Mouse (Mus musculus) c-Kit-positive CD71-negative TER-119-negative erythroid progenitor cells, embryonic 14.5 days (primary cell): Measurements from ENCODE around the gene Dlgap4.

Experiments used
- DNase-seq: peaks from one replicate; pipeline ENCODE4 v3.0.0-alpha.2; 2013; ENCODE audit warnings: low read depth

The Dlgap4 gene

DNA sequence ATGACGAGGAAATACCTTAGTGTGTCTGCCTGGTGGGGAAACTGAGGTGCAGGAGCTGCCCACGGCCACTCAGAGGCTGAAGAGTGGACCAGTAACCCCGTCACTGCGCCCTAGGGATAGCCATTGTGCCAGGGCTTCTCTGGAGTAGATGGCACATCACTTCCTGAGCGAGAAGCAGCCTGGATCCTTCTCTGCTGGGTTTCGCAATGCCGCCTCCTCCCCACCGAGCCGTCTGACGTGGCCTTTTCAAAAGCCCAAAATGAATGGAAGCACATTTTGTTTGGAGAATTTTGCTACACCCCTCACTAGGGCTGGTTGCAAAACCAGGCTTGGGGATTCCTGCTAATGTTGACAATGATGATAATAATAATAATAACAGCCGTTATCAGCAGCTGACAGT is 4.0 kb downstream of the Dlgap4 start:
- DNase-seq = no peak

DNA sequence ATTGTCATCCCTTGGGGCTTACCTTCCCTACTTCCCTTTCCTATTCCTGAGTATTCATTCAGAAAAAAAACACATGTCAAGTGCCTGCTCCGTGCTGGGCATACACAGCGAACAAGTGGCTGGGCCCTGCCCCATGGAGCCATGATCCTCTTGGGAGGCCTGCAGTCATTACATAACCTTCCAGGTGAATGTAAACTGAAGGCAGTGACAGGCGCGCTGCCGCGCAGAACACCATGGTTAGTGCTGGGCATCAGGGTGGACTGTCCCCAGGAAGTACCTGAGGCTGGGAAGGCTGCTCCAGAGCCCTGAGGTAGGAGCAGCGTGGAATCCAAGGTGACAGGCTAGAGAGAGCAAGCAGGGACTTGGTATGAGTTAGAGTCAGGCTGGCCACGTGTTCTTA is 7.4 kb downstream of the Dlgap4 start:
- DNase-seq = no peak

DNA sequence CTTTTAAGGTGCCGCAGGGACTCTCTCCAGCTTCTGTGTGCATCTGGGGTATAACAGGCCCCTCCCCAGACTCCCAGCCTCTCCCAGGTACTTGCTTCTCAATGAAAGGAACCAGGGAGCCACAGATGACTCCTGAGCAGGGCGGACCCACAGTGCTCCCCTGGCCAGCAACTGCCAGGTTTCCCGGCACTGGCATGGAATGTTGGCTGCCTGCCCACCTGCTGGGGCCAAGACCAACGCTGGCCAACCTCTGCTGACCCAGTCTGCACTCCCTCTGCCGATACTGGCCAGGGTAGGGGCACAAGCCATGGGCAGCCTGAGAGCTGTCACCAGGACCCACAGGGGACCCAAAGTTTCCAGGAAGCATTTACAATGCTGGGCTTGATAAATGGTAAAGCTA is 7.9 kb downstream of the Dlgap4 start:
- DNase-seq = no peak

DNA sequence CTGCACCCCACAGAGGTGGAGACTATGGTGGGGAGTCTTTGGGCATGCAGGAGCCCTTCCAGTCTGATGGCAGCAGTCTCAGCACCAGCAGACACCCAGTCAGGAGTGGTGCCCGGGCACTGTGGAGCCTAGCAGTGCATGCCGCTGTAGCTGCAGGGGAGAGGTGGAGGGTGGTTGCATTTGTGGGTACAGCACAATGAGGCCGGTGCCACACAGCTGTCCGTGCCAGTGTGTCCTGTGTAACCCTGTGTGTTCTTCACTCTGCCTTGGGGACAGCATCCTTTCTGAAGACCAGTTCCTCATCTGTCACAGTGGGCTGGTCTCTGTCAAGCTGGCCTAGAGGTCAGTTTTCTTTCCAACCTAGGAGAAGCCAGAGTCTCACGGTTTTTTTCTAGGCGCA is 8.7 kb downstream of the Dlgap4 start:
- no peak for DNase-seq

DNA sequence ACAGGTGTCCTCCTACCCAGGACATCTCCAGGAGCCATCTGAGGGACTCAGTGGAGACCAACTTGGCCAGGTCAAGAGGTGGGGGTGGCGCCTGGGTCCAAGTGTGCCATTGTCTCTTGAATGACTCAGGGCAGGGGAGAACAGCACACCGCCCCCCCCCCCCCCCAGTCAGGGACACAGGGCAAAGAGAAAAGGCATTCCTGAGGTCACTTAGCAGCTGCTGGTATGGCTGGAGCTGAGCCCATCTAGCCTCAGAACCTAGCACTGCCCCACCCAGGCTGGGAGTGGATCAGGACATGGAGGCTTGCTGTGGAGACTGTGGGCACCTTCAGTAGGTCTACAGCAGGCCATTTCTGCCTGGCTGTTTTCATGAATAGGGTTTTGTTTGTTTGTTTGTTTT is 9.7 kb downstream of the Dlgap4 start:
- no peak for DNase-seq

DNA sequence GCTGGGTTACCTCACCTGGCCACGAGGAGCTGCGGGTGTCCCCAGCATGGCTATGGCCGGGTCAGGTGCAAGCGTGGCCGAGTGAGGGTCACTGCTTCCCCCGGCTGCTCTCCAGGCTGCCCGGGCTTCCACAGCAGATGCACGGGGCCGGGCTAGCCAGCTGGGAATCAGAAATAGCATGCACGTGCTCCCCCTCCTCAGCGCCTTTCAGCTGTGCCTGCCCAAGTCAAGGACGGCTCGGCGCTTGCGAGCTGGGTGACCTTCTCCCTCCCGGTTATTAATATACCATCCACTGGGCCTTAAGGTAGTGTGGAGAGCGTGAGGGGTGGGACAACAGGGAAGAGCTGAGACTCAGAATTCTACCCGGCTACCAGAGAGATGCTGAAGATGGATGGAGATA is 11.8 kb downstream of the Dlgap4 start:
- DNase-seq = no peak

DNA sequence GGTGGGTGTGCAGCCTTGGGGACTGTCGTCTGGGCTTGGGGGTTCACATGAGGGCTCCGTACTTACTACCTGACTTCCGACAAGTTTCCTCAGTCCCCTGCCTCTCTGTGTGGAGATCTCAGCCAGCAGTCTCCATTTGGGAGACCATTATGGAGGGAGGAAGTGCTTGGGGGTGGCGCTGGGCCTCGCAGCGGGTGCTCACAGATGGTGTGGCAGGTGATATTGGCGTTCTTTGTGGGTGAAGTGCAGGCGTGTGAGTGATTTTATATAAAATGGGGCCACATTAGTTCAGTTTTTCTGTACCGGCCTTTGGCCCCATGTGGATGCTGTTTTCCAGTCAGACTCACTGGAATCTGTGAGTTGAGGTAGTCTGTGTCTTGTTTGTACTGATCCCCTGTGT is 12.6 kb downstream of the Dlgap4 start:
- no peak for DNase-seq

DNA sequence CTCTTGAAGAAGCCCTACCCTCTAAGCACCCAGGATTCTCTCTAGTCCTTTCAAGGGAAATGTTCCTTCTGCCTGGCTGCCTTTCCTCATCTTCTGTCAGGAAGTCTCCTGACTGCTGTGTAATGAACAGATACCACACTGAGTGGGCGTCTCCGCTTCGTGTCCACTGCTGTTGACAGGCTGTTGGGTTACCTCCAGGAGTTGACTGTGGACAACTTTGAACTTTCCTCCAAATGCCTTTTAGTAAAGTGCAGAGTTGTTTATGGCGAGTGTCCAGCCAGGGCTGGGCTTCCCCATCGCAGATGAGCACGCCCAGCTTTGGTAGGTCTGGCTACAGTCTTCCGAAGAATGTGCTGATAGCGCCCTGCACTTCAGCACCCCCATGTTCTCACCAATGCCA is 13.0 kb downstream of the Dlgap4 start:
- DNase-seq = no peak

DNA sequence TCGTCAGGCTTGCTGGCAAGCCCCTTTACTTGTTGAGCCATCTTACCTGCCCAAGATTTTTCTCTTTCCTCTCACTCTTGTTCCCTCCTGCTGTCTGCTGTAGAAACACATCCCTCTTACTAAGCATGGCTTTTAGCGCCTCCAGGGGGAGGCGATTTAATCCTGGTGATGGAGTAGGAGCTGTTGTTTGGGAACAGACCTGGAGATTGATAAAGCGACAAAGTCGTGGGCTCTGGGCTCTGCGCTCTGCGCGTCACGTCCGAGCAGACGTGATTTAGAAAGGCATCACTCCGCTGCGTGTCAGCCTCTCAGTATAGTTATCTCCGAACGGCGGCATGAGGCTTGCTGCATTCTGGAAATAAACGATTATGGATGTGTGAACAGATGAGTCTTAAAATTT is 14.4 kb downstream of the Dlgap4 start:
- DNase-seq = no peak

DNA sequence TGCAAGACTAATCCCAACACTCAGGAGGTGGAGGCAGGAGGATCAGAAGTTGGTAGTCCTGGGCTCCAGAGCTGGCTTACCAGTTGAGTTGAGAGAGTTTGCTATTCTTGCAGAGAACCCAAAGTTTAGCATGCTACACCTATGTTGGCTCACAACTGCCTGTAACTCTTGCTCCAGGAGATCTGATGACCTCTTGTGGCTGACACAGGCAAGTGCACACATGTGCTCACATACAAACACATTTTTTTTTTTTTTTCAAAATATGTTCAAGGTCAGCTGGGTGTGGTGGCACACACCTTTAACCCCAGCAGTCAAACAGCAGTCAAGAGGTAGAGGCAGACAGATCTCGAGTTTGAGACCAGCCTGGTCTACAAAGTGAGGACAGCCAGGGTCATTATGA is 16.8 kb downstream of the Dlgap4 start:
- DNase-seq = no peak

DNA sequence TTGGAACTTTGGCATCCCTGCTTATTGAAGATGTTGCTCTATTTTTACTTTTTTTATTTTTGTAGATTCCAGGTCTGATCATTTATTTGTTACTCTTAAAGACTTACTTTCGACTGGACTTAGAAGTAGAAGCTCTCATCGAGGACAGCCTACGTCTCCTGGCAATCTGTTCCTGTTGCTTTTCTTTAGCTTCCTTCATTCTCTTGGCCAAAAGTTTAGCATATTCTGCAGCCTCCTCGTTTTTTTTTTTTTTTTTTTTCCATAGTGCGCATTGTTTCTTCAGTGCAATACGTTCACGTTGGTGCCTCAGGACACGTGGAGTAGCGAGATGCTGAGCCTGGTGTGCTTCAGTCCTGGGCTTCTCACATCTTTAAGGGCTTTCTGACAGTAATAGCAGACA is 19.2 kb downstream of the Dlgap4 start:
- DNase-seq = no peak

DNA sequence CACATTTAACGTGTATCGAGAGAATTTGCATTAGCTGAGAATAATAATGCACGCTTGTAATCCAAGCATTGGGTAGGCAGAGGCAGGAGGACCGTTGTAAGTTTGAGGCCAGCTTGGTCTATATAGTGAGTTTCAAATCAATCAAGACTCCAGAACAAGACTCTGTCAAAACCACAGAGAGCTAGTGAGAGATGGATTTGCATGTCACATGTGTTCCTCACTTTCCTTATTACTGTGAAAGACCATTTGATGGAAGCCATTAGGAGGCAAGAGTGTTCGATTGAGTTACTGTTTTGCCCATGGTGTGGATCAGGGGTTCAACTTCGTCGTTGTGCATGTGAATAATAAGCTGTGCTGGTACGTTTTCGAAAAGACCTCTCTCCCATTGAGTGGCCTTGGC is 21.6 kb downstream of the Dlgap4 start:
- DNase-seq = no peak

DNA sequence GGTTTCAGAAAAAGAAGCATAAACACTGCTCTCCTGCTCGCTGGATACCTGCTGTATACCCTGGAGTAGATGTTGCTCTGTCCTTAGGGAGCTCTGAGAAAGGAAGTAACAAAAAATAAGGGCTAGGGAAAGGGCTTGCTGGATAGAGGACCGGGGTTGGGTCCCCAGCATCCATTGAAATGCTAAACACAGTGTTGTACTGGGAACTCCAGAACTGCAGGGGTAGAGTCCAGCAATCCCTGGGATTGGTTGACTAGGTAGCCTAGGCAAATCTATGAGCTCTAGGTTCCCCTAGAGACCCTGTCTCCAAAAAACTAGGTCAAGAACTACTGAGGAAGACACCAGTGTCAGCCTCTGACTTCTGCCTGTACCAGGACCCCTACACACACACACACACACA is 27.6 kb downstream of the Dlgap4 start:
- no peak for DNase-seq

DNA sequence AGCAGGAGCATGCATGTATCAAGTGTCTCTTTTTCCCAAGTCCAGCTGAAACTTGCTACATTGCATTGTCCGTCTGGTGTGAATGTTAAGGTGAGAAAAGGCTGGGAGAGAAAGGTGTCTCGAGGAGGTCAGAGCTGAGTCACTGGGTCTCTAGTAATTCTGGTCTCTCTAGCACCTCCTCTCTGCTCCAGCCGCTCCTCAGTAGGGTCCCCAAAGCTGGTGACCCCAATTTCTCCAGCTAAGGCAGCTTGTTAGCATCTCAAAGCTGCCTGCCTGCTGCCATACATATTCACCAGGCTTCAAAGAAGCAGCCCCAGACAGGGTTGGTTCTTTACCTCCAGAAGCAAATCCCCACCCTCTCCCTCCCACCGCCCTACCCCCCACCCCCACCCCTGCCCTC is 29.4 kb downstream of the Dlgap4 start:
- DNase-seq = no peak

DNA sequence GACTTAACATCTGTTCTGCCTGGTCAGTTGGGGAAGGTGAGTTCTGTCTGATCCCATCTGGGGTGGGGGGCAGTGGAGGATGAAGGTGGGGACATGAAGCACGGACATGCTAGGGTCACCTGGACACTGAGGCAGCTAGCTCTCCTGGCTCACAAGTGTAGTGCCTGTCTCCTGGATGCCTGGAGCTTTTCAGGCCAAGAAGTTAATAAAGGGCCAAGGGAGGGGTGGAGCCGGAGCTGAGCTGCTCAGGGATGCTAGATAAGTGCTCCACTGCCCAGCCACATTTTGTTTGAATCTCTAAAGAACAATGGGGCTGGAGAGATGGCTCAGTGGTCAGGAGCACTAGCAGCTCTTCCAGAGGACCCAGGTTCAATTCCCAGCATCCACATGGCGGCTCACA is 29.9 kb downstream of the Dlgap4 start:
- DNase-seq = no peak

DNA sequence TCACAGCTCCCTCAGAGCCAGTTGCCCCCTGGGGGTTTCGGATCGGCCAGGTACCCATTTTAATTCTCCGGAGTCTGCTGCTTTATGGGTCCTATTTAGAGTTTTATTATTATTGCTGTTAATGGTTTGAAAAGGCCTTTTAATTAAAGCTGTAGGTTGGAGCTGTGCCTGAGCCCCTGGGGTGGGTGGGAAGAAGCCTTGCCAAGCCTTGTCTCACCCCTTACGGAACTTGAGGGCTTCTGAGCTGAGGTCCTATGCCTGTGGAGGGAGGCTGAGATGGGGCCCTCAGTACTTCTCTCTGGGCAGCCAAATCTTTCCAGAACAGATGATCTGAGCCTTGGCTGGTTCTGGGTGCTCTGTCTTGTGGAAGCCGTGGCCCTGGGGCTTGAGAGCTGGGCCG is 31.6 kb downstream of the Dlgap4 start:
- DNase-seq = no peak

DNA sequence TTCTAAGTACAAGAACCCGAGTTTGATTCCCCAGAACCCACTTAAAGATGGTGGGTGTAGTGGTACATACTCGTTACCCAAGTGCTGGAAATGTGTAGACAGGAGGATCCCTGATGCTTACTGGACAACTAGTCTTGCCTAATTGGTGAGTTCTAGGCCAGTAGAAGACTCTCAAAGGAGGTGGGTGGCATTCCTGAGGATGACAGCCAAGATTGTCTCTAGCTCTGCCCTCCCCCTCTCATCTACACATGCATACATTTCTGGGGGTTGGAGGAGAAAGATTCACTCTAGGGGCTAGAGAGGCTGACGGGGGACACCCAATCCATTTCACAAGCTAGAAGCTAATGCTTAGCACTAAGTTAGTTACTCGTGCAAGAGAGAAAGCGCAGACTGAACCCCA is 33.4 kb downstream of the Dlgap4 start:
- no peak for DNase-seq

DNA sequence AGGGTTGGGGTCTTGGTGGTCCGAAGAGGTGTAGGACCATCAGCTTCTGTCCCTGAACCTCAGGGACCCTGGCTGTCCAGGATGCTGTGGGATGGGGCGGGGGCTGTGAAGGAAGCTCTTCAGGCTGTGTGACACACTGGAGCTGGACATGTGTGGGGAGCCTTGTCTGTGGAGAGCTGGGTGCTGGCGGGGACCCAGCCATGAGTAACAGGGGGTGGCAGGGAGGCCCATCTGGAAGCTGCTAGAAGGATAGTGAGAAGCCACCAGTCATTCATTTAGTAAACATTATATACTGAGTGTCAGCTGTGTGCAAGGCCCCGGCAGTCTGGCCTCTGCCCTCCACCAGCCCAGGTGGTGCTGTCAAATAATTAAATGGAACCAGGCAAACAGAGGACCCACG is 34.5 kb downstream of the Dlgap4 start:
- DNase-seq = no peak

DNA sequence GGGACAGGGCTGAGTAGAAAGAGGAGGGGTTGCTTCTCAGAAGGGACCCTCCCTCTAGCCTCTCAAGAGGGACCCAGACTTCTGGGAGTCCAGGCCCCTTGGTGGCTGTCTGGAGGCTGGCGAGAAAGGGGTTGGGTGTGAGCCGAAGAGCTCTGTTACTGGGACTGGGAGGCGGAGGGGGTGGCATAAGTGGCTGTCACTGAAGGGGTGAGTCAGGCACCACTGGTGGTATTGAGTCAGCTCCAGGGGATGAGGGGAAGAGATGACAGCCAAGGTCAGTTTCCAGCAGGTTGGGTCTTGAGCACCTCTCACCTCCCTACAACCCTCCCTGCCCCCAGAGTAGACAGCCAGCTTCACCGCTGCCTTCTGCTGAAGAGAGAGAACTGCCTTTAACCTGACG is 35.9 kb downstream of the Dlgap4 start:
- no peak for DNase-seq

DNA sequence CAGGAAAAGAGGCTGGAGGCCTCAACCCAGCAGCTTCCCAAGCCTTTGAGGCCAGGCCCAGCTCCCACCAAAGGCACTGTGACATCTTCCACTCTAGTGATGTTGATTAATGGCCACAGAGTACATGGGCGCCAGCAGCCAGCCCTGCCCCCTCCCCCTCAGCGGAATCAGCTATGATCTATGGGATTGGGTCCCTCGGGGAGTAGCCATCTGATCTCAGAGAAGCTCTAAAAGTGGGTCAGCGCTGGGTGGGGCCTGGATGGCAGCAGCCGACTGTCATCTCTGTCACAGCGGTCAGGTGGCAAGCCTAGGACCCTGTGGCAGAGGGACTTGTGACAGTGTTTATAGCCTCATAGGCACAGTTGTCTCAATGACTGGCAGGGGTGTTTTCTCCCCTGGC is 37.5 kb downstream of the Dlgap4 start:
- no peak for DNase-seq

DNA sequence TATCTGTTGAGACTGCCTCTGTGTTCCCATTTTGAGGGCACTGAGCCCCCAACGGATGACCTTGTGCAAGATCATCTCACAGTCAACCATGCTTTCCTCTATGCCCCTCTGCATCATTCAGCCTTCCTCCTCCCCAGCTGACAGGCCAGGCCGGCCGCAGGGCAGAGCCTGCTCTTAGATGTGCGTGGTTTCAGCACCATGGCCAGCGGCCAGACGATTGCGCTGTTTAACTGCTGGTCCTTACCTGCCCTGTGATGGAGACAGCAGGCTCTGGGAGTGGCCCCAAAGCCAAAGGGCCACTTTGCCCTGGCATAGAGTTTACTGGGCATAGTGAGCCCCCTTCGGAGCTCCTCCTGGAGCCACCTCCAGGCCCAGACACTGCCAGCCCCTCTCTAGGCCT is 39.3 kb downstream of the Dlgap4 start:
- peak; percentile 57 for DNase-seq

DNA sequence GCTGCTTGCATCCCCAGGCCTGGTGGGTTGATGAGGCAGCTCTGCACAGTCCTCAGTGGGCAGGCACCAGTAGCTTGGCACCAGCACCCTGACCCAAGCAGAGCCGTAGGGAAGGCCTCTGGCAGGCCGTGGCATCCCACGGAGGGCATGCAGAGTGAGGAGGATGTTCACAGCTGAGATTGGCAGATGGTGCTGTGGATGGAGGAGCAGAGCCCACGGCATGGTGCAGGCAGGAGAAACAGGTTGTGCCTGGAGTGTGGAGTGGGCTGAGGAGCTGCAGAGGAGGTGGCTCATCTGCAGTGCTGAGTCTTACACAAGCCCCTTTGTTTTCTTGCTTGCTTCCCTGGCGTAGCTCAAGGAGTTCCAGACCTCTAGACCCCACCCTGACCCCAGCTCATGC is 40.6 kb downstream of the Dlgap4 start:
- DNase-seq = no peak

DNA sequence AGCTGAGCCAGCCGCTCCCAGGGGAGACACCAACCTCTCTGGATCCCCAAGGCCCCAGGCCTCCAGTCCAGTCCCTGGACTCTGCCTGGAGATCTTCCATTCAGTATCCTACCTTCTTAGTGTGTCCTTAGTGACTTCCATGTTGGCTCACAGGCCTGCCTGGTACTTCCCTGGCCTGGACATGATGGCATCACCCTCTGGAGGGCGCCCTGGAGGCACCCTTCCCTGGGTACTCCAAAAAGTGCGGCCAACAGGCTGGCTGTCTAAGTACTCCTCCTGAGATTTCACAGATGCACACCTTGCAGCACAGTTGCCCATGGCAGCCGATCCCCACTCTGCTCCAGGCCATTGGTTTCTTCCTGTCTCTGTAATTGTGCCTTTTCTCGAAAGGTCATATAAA is 42.1 kb downstream of the Dlgap4 start:
- DNase-seq = no peak

DNA sequence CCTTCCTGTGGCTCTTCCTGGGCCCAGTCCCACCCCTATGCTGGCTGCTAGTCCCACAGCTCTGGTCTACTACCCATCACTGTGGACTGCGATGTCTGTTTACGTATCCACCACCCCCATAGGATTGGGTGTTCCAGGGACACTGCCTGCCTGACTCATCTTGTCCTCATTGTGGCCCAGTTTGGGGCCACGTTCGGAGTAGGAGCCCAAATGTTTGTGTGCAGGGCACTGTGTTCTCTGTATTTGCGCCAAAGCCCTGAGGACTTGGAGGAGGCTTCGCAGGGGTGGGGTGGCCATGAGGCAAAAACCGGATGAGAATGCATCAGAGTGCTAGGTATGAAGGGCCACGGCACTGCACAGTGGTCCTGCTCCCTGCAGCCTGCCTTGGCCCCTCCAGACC is 44.0 kb downstream of the Dlgap4 start:
- DNase-seq = no peak

DNA sequence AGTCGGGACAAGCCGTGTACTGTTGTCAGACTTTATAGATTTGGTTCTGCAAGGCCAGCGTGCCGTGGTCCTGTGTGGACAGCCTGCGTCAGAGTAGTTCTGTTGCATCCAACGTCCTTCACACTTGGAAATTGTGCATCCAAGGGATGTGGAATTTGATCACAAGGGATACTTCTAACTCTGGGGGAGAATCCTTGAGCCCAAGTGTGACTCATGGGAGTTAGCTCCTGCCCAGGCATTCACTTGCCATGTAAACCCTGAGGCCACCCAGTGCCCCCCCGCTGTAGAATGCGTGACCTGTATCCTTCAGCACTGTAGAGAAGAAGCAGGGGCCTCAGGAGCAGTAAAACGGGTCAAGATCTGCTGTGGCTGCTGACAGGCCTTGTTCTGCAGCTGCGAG is 44.7 kb downstream of the Dlgap4 start:
- no peak for DNase-seq

DNA sequence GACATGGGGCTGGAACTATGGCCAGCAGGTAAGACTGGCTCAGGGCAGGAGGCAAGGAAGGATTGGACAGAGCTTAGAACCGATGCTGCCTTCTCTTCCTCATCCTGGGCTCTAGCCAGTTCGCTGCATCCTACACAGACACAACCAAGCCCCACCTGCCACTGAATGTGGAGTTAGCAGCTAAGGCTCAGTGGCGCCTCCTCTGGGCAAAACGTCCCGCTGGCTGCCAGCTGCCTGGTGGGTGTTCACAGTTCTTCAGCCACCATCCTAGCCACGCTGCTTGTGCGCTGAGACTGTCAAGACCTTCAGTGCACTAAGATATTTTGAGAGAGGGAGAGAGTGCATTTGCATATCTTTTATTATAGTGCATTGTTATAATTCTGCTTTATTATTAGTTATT is 45.2 kb downstream of the Dlgap4 start:
- no peak for DNase-seq
